Mouse (Mus musculus): Measurements from ENCODE around the gene Sh3glb2. TPM values are rescaled to one million over a fixed set of nuclear protein-coding genes. Genes with fewer than 3 reads are reported as not detected.

The Sh3glb2 gene
- polyA plus RNA-seq, 1 experiment from 2014 or later = 87.7 TPM

DNA sequence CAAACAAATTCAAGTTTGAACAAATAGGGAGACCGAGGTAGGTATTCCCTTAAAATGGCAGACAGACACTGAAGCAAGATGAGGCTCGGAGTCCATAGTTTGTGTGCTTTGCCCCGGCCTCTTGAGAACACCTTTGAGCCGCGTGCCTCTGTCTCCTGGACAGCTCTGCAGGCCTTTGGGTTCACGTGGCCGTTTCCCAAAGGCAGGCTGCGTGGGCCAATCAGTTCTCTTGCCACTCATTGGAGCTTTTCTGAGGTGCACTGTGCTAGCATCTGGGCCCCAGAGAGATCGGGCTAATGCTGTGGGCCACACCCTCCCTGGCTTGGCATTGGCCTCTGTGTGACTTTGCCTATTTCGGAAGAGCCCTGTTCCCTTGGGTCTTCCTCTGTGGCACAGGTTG lies 16.8 kb upstream of the Sh3glb2 start:
- H3K4me3 ChIP-seq (replicated peaks) = no peak overlapping the region
- no peaks in the 10 kb centered on the region for H3K9me3 ChIP-seq (replicated peaks)
- no peak overlapping the region for H3K9ac ChIP-seq
- H3K27ac ChIP-seq = no peak overlapping the region
- H3K4me1 ChIP-seq = no peaks in the 10 kb centered on the region
- WGBS = 94% methylated on average over 10 of the region's 10 CpGs
- no peaks in the 10 kb centered on the region for H3K27me3 ChIP-seq
- no peak overlapping the region for H3K4me2 ChIP-seq
- H3K36me3 ChIP-seq = peaks cover 94% of the 10 kb centered on the region
- ATAC-seq (replicated peaks; ENCODE audit: low FRiP score) = no peak

DNA sequence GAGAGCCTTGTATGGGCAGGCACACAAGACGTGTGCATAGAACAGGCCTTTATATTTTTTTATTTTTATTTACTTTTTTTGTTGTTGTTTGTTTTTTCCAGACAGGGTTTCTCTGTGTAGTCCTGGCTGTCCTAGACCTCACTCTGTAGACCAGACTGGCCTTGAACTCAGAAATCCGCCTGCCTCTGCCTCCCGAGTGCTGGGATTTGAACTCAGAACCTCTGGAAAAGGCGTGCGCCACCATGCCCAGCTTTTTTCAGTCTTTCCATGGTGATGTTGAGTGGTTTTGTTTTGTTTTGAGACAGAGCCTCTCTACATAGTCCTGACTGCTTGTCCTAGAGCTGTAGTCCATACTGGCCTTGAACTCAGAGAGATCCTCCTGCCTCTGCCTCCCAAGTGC lies 13.6 kb upstream of the Sh3glb2 start:
- WGBS = 90% methylated on average over 5 of the region's 5 CpGs
- H3K4me2 ChIP-seq = no peak overlapping the region
- H3K36me3 ChIP-seq = peaks cover 96% of the 10 kb centered on the region
- H3K4me3 ChIP-seq (replicated peaks) = no peak overlapping the region
- no peaks in the 10 kb centered on the region for H3K27me3 ChIP-seq
- H3K9ac ChIP-seq = no peak overlapping the region
- no peak overlapping the region for H3K27ac ChIP-seq
- ATAC-seq (replicated peaks; ENCODE audit: low FRiP score) = no peak
- no peaks in the 10 kb centered on the region for H3K4me1 ChIP-seq
- H3K9me3 ChIP-seq (replicated peaks) = no peaks in the 10 kb centered on the region

DNA sequence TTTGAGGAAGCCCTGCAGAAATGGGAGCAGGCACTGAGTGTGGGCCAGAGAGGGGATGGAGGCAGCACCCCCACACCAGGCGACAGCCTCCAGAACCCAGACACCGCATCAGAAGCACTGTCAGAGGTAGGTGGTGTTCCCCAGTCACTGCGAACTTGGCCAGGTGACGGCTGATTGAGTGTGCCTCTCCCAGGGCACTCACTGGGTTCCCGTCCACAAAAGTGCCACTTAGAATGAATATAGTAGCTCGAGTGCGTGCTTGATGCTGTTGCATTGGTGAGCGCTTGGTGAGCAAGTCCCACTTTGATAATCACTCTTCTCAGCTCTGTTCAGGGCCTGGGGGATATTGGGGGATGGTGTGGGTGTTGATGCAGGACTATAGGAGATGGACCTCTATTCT lies 12.4 kb upstream of the Sh3glb2 start:
- Histone ChIP-seq H3K4me2 (no peak overlapping the region), H3K4me1 (no peaks in the 10 kb centered on the region)
- 96% methylated on average over 8 of the region's 8 CpGs for WGBS

DNA sequence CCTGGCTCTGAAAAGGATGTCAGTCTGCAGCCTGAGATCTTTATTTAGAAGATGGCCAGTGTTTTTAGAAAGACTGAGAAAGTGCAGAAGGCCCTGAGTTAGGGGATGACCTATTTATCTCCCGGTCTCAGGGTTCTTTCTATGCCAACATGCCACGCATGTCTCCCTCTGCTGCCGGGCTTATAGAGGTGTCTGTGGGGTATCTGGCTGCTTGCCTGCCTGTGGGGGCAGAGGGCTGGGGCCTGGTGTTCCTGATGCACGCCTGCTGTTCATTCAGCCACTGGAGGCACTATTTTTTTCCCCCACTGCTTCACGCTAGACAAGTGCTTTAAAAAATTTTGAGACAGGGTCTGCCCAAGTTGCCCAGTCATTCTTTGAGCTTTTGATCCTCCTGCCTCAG lies 7.1 kb upstream of the Sh3glb2 start:
- WGBS = 71% methylated on average over 5 of the region's 5 CpGs
- Histone ChIP-seq H3K9me3 (replicated peaks) (no peaks in the 10 kb centered on the region), H3K36me3 (peaks cover 43% of the 10 kb centered on the region), H3K27ac (no peak overlapping the region), H3K4me2 (no peak overlapping the region), H3K9ac (0 out of 2 replicates have a peak overlapping the region, but pooled peaks have one; percentile 73), H3K4me1 (peaks cover 19% of the 10 kb centered on the region), H3K4me3 (replicated peaks) (no peak overlapping the region), H3K27me3 (no peaks in the 10 kb centered on the region)
- no peak for ATAC-seq (replicated peaks; ENCODE audit: low FRiP score)

More for the DNA sequence above, 12.4 kb upstream of the Sh3glb2 start:
- no peaks in the 10 kb centered on the region for H3K27me3 ChIP-seq
- ATAC-seq (replicated peaks; ENCODE audit: low FRiP score) = no peak
- no peak overlapping the region for H3K4me3 ChIP-seq (replicated peaks)
- peaks cover 93% of the 10 kb centered on the region for H3K36me3 ChIP-seq
- H3K9me3 ChIP-seq (replicated peaks) = no peaks in the 10 kb centered on the region
- H3K9ac ChIP-seq = no peak overlapping the region
- H3K27ac ChIP-seq = no peak overlapping the region

DNA sequence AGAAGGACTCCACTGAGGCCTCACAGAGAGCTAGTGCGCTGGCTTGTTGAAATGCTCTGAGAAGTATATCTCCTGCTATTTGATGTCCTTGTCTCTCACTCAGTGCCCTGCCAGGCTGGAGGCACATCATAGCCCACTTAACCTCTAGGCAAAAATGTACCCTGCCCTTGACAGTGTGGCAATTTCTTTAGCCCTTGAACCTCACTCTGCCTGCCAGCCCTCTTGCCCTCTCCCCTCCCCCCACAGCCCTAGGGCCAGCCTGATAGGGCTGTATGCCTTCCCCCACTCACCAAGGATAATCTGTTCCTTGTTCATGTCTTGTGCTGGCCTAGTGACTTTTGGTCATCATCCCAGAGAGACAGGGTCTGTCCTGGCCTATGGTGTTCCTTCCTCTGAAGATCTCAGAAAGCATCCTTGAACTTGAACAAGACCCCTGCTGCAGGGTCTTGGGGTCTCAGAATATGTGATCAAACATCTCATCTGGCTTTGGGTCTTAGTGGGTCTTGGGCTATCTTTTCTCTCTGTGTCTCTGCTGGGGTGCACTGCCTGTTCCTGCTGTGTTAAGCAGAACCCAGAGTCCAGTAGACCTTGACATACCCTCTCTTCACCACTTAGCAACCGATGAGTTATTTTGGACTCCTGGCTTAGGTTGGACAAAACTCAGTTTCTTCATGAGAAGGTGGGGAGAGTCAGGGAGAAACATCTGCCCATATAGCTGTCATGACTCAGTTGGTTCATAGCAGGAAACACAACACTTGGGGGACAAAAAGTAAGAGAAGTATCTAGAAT lies 6.3 kb upstream of the Sh3glb2 start:
- H3K9ac ChIP-seq = peak overlapping the region; percentile 73
- ATAC-seq (replicated peaks; ENCODE audit: low FRiP score) = no peak
- peaks cover 19% of the 10 kb centered on the region for H3K4me1 ChIP-seq
- no peaks in the 10 kb centered on the region for H3K27me3 ChIP-seq
- H3K4me3 ChIP-seq (replicated peaks) = peak overlapping the region; percentile 61
- H3K4me2 ChIP-seq = peak overlapping the region; percentile 82
- no peak overlapping the region for H3K27ac ChIP-seq
- H3K9me3 ChIP-seq (replicated peaks) = no peaks in the 10 kb centered on the region
- WGBS = 87% methylated on average over 2 of the region's 2 CpGs
- peaks cover 36% of the 10 kb centered on the region for H3K36me3 ChIP-seq

DNA sequence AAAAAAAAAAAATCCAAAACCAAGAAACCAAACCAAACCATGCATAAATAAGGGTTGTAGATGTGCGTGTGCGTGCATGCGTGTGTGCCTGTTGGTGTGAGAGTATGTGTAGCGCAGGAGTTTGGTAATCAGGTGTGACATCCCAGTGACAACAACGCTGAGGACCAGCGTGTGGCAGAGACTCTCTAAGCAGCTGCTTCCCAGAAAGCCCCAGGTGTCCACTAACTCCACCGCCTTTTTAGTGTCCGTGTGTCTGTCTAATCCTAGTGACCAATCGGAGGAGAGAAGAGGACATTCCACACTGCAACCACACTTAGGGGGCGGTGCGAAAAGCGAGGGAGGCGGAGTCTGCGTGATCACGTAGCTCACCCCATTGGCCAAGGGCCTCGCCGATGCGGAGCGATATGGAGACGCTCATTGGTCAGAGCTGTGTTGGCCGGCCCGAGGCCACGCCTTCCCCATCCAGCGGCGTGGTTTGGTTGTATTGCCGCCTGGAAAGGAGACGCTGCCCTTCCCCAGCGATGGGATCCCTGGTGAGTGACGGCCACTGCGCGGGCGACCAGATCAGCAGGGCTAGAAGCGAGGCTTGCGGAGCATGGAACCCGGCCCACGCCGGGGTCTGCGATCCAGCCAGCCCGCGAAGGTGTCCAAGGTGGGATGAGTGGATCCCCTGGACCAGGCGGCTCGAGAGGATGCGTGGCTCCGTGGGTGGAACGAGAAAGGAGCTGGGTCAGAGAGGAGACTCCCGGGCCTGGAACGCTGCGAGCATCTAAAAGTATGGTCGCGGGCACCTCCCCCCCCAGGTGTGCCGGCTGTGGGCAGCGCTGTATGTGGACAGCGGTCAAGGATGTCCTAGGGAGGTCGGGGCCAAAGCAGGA lies 4.9 kb upstream of the Sh3glb2 start, which contains the start of gene Miga2:
Miga2 (plus strand) TSS at position 461 of the 878 bp plus-strand sequence.
- peak within 1 kb of the TSS; percentile 78 for H3K27ac ChIP-seq
- peak; percentile 99 for ATAC-seq (replicated peaks; ENCODE audit: low FRiP score)
- WGBS = under 1% methylated on average over 54 of the region's 54 CpGs
- H3K4me2 ChIP-seq = peak within 1 kb of the TSS; percentile 82
- H3K9me3 ChIP-seq (replicated peaks) = no peaks in the 10 kb centered on the region
- H3K9ac ChIP-seq = peak within 1 kb of the TSS; percentile 73
- no peaks in the 10 kb centered on the region for H3K27me3 ChIP-seq
- H3K4me3 ChIP-seq (replicated peaks) = peak within 1 kb of the TSS; percentile 61
- H3K36me3 ChIP-seq = peaks cover 21% of the 10 kb centered on the region
- H3K4me1 ChIP-seq = peaks cover 22% of the 10 kb centered on the region

DNA sequence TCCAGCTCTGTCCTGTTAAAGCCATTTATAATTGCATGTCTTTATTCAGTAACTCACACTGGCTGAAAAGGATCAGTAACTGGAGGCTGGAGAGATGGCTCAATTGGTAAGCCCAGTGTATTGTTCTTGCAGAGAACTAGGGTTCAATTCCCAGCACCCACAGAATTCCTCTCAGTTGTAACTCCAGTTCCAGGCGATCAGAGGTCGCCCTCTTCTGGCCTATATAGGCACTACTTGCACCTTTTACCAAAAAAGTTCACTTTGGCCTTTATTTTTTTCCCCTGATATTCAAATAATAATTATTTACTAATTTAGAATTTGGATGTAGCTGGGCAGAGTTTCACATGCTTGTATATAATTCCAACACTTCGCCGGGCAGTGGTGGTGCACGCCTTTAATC lies 3.7 kb upstream of the Sh3glb2 start:
- no peak for ATAC-seq (replicated peaks; ENCODE audit: low FRiP score)
- Histone ChIP-seq H3K4me3 (replicated peaks) (no peak overlapping the region), H3K4me1 (peaks cover 32% of the 10 kb centered on the region), H3K9me3 (replicated peaks) (no peaks in the 10 kb centered on the region), H3K27ac (no peak overlapping the region), H3K27me3 (no peaks in the 10 kb centered on the region), H3K36me3 (peaks cover 10% of the 10 kb centered on the region), H3K4me2 (no peak overlapping the region), H3K9ac (no peak overlapping the region)
- WGBS = 79% methylated on average over 5 of the region's 5 CpGs

DNA sequence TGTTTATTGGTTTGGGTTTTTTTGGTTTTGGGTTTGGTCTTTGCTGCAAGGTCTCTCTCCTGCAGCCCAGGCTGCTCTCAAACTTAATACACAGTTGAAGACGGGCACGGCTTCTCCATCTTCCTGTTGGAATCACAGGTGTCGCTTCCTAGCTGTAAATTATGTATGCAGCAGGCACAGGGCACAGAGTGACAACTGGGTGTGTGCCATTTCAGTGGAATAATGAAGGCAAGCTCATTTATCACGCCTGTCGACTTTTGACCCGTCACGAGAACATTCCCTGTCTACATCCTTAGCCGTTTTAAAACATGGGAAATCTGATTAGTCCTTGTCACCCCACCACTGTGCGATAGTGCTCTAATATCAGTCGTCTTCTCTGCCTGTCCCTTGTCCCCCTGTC lies 1.5 kb upstream of the Sh3glb2 start:
- H3K27ac ChIP-seq = no peak overlapping the region
- H3K4me1 ChIP-seq = peaks cover 45% of the 10 kb centered on the region
- no peaks in the 10 kb centered on the region for H3K9me3 ChIP-seq (replicated peaks)
- H3K9ac ChIP-seq = no peak overlapping the region
- no peak overlapping the region for H3K4me3 ChIP-seq (replicated peaks)
- 55% methylated on average over 10 of the region's 10 CpGs for WGBS
- no peaks in the 10 kb centered on the region for H3K27me3 ChIP-seq
- no peaks in the 10 kb centered on the region for H3K36me3 ChIP-seq
- ATAC-seq (replicated peaks; ENCODE audit: low FRiP score) = no peak
- no peak overlapping the region for H3K4me2 ChIP-seq

DNA sequence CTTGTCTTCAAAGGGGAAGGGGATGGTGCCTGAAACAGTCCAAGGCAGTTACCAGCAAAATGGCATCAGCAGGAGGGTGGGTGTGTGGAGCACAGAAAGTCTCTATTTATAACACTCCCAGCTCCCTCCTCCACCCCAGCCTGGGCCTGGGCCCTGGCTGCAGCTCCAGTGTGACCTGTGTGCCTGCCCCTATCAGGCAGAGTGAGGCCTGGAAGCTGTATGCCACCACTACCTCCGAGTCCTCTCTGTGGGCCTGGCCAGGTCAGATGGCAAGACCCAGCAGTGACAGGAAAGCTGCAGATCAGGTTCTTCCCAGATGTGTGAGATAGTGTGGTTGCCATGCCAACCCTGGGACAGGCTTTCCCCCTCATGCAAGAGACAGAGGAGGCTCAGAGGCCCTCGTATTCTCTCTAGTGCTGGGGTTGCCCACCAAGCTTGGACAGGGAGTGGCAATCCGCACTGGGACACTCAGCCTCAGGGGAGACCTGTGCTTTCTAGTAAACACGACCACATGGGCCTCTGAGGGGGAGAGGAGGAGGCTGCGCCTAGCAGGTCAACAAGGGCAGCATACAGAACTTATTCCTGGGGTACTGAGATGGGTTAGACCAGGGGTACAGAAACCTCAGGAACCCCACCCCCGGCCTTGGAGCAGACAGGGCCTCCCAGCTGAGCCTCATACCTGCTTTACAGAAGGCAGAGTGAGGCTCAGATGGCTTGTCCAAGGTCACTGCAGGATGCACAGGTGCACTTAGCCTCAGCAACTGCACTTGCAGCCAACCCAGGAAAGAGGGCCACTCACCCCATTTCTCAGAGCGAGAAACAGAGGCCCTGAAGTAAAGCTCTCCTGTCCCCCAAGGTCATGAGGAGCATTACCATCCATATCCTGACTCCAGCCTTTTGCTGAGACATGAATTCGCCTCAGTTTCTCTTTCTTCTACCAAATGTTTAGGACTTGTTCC lies 1.3 kb downstream of the Sh3glb2 start:
- Histone ChIP-seq H3K9ac (peak overlapping the region; percentile 83), H3K4me2 (peak overlapping the region; percentile 90), H3K4me3 (replicated peaks) (peak overlapping the region; percentile 85), H3K9me3 (replicated peaks) (no peaks in the 10 kb centered on the region), H3K27ac (peak overlapping the region; percentile 79), H3K36me3 (peaks cover 18% of the 10 kb centered on the region), H3K4me1 (peaks cover 37% of the 10 kb centered on the region), H3K27me3 (no peaks in the 10 kb centered on the region)
- WGBS = 42% methylated on average over 8 of the region's 8 CpGs
- no peak; the same call in 1 of the 2 replicates for ATAC-seq (replicated peaks; ENCODE audit: low FRiP score)

DNA sequence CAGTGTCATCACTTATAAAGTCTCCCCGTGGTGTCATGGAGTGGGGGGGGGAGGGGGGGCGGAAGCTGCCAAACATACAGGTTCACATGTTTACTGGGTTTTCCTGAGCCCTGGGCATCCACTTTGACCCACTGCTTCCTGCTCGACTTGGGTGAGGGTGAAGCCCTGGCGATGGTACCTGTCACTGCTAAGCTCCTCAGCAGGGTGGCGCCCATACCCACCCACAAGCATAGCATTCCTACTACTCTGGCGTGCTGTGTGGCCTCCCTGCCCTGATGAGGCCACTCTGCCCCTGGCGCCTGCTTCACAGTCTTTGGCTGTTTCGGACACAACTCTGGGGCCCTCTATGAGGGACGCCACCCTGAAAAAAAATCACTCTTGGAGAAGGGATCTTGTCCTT lies 2.2 kb downstream of the Sh3glb2 start:
- no peak for ATAC-seq (replicated peaks; ENCODE audit: low FRiP score)
- Histone ChIP-seq H3K9me3 (replicated peaks) (no peaks in the 10 kb centered on the region), H3K36me3 (peaks cover 26% of the 10 kb centered on the region), H3K4me2 (no peak overlapping the region), H3K27me3 (no peaks in the 10 kb centered on the region), H3K9ac (0 out of 2 replicates have a peak overlapping the region, but pooled peaks have one; percentile 11), H3K4me3 (replicated peaks) (no peak overlapping the region), H3K27ac (no peak overlapping the region), H3K4me1 (peaks cover 37% of the 10 kb centered on the region)
- WGBS = 65% methylated on average over 9 of the region's 9 CpGs

DNA sequence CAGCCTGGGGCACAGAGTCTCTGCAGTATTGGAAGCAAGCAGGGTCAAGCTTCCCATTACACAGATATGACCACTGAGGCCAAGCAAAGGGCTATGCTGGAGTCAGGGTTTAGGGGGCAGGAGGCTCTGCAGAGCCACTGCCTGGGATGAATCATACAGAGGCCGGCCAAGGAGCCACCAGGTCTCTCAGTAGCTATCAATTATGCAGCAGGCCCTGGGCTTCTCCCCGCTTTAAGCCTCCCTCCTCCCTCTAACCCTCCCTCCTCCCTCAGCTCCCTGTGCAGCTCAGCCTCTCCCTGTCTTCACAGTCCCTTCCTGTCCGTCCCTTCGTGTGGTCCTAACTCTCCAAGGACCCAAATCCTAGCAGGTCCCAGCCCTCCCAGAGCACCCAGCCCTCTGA lies 2.9 kb downstream of the Sh3glb2 start:
- Histone ChIP-seq H3K4me2 (no peak overlapping the region), H3K27ac (no peak overlapping the region)
- WGBS = 37% methylated on average over 4 of the region's 4 CpGs

More for the DNA sequence above, 2.9 kb downstream of the Sh3glb2 start:
- Histone ChIP-seq H3K9me3 (replicated peaks) (no peaks in the 10 kb centered on the region), H3K9ac (no peak overlapping the region), H3K36me3 (peaks cover 26% of the 10 kb centered on the region), H3K4me1 (peaks cover 37% of the 10 kb centered on the region), H3K4me3 (replicated peaks) (no peak overlapping the region), H3K27me3 (no peaks in the 10 kb centered on the region)
- no peak for ATAC-seq (replicated peaks; ENCODE audit: low FRiP score)

All from kidney, embryonic 15.5 days (tissue).